ENCODE assay signal across 10 mouse cellular contexts in genomic region chr13:74806934-74807333, GRCm38 (mm10). TPM values are rescaled to one million over a fixed set of nuclear protein-coding genes. Genes with fewer than 3 reads are reported as not detected.
DNase-seq lines count a peak whose midpoint lies in the region; ATAC-seq and TF ChIP-seq lines count a peak whose summit lies in the region.
"Had no signal": no experiment of that assay in that cellular context is flagged by ENCODE, and none has a peak within 500 bp of the region (broad histone marks: within the 10 kb centered on the region; RNA-seq: fewer than 3 reads in every experiment).

No protein-coding gene starts in this region.

- intact Hi-C loops in heart, postnatal 36 days (cut with DNase I) = loop anchor here (5.0 kb wide), 1 partner anchor 165 kb away; no protein-coding TSS in a partner anchor

- peak overlapping the region; percentile 87 for H3K4me2 ChIP-seq in heart, embryonic 11.5 days
- H3K4me2 ChIP-seq in embryonic facial prominence, embryonic 13.5 days = peak overlapping the region; percentile 73
- peak overlapping the region; percentile 87 for H3K4me2 ChIP-seq in limb, embryonic 14.5 days (replicated peaks; ENCODE audit: low read depth, low read length, severe bottlenecking)

- H3K27ac ChIP-seq in heart, embryonic 11.5 days (ENCODE audit: low read depth, low read length) = no peak overlapping the region
- H3K27ac ChIP-seq in embryonic facial prominence, embryonic 13.5 days = no peak overlapping the region
- no peak overlapping the region for H3K27ac ChIP-seq in limb, embryonic 14.5 days (replicated peaks; ENCODE audit: low read depth, low read length)

- no peaks in the 10 kb centered on the region for H3K4me1 ChIP-seq in heart, embryonic 11.5 days (ENCODE audit: control insufficient read depth, insufficient read depth, low read length)
- H3K4me1 ChIP-seq in embryonic facial prominence, embryonic 13.5 days = no peaks in the 10 kb centered on the region
- H3K4me1 ChIP-seq in limb, embryonic 14.5 days (ENCODE audit: control insufficient read depth, insufficient read depth, low read length) = peaks cover 3% of the 10 kb centered on the region; the same call in 1 of the 2 replicates

- peak overlapping the region; percentile 84 for H3K4me3 ChIP-seq in heart, embryonic 11.5 days (ENCODE audit: low read depth, low read length)
- H3K4me3 ChIP-seq in embryonic facial prominence, embryonic 13.5 days = peak overlapping the region; percentile 63; the same call in 1 of the 2 replicates
- H3K4me3 ChIP-seq in limb, embryonic 14.5 days (replicated peaks; ENCODE audit: low read length) = peak overlapping the region; percentile 68; the same call in 1 of the 2 replicates

- no peak for DNase-seq in heart, postnatal 36 days
- peak; percentile 22 for DNase-seq in 3134 (ENCODE audit: extremely low read depth, insufficient read length, low spot score)
- peak; percentile 4 for DNase-seq in limb, embryonic 14.5 days (ENCODE audit: low spot score)
- DNase-seq in right cerebral cortex, postnatal 36 days (ENCODE audit: low spot score in 2 of 2) = no peak
- no peak for DNase-seq in frontal cortex, postnatal 25 days (ENCODE audit: low spot score in 2 of 2)
- no peak for DNase-seq in right cerebral cortex, adult 18-20 months
- DNase-seq: lung, postnatal 10 days had no signal

- no peak for TF ChIP-seq POLR2A in limb, embryonic 14.5 days (IDR thresholded peaks at IDR 0.05; ENCODE audit: borderline replicate concordance, extremely low read depth, insufficient read depth, insufficient read length)

- H3K9ac ChIP-seq in heart, embryonic 11.5 days (ENCODE audit: low read depth, low read length) = no peak overlapping the region; the same call in 1 of the 2 replicates
- H3K9ac ChIP-seq in embryonic facial prominence, embryonic 13.5 days = no peak overlapping the region
- H3K9ac ChIP-seq in limb, embryonic 14.5 days (ENCODE audit: low read depth, low read length, severe bottlenecking) = no peak overlapping the region

- H3K9me3 ChIP-seq in heart, embryonic 11.5 days (replicated peaks; ENCODE audit: control insufficient read depth, low read length) = no peaks in the 10 kb centered on the region
- H3K9me3 ChIP-seq in embryonic facial prominence, embryonic 13.5 days = no peaks in the 10 kb centered on the region
- no peaks in the 10 kb centered on the region for H3K9me3 ChIP-seq in limb, embryonic 14.5 days (ENCODE audit: control insufficient read depth, low read length)
- H3K9me3 ChIP-seq: G1E had no signal

- no peaks in the 10 kb centered on the region for H3K27me3 ChIP-seq in heart, embryonic 11.5 days (ENCODE audit: control insufficient read depth, insufficient read depth, low read length)
- H3K27me3 ChIP-seq in embryonic facial prominence, embryonic 13.5 days = no peaks in the 10 kb centered on the region
- no peaks in the 10 kb centered on the region for H3K27me3 ChIP-seq in limb, embryonic 14.5 days (ENCODE audit: control insufficient read depth, insufficient read depth, low read length)

- WGBS in heart, embryonic 11.5 days (ENCODE audit: insufficient replicate concordance) = 45% methylated on average over 5 of the region's 5 CpGs
- WGBS in embryonic facial prominence, embryonic 13.5 days = 49% methylated on average over 5 of the region's 5 CpGs
- 40% methylated on average over 5 of the region's 5 CpGs for WGBS in limb, embryonic 14.5 days

- ATAC-seq in heart, embryonic 11.5 days (replicated peaks; ENCODE audit: insufficient number of reproducible peaks, low FRiP score, low TSS enrichment) = no peak
- no peak for ATAC-seq in embryonic facial prominence, embryonic 13.5 days (ENCODE audit: insufficient number of reproducible peaks, insufficient read depth, low FRiP score, low TSS enrichment, low read depth)
- no peak for ATAC-seq in limb, embryonic 14.5 days (ENCODE audit: low FRiP score, low read depth)

- no peaks in the 10 kb centered on the region for H3K36me3 ChIP-seq in heart, embryonic 11.5 days (ENCODE audit: control insufficient read depth, insufficient read depth, low read length)
- no peaks in the 10 kb centered on the region for H3K36me3 ChIP-seq in embryonic facial prominence, embryonic 13.5 days
- no peaks in the 10 kb centered on the region for H3K36me3 ChIP-seq in limb, embryonic 14.5 days (ENCODE audit: control insufficient read depth, insufficient read depth, low read length)
- H3K36me3 ChIP-seq: G1E had no signal

RNA-seq across cellular contexts. Expression of gene Cast, which starts 1.7 kb away (rescaled TPM):
- 54.0 and 63.1 TPM in 2 replicates for polyA plus RNA-seq in heart, embryonic 11.5 days (2014; fragmentation: Nextera tagmentation; extraction: Ambion mirVana)
- total RNA-seq in heart, postnatal 36 days (2021) = 100 to 1,000 TPM; 114 to 121 TPM
- polyA plus RNA-seq in embryonic facial prominence, embryonic 13.5 days (2015; fragmentation: Nextera tagmentation; extraction: Ambion mirVana) = 28.1 and 30.3 TPM in 2 replicates
- polyA plus RNA-seq in limb, embryonic 14.5 days (2012; rRNA removed) = 16.4 and 26.9 TPM in 2 replicates
- polyA plus RNA-seq in limb, embryonic 14.5 days (2014; fragmentation: Nextera tagmentation; extraction: Ambion mirVana) = 46.9 and 47.3 TPM in 2 replicates

Comparison
In these comparisons a context has a peak if more than half of its experiments do, and no peak if none do; other contexts are left out.
1. DNase-seq: peak in 3134 (single experiment) and limb, embryonic 14.5 days (single experiment); none in heart, postnatal 36 days (0 of 2), right cerebral cortex, postnatal 36 days (0 of 2), frontal cortex, postnatal 25 days (0 of 2) and right cerebral cortex, adult 18-20 months (single experiment).
2. Peak in every context shown above with its lines, with median percentiles within 50 percentile points of each other: H3K4me2 ChIP-seq and H3K4me3 ChIP-seq.